Mouse (Mus musculus) heart, adult 2 months (tissue): Measurements from ENCODE around the gene Txk. TPM values are rescaled to one million over a fixed set of nuclear protein-coding genes. Genes with fewer than 3 reads are reported as not detected.

Source experiments
- DNase-seq, 2 experiments: peaks; one replicate each; pipeline ENCODE4 v3.0.0; 2021
- H3K27ac ChIP-seq: fragments of 200-600 bp; 2 replicates; pipeline ENCODE4 v1.8.1; 2022
- H3K27me3 ChIP-seq: fragments of 200-500 bp; 2 replicates; pipeline ENCODE4 v1.6.1; 2012; ENCODE audit warnings: mild to moderate bottlenecking, low read length, inconsistent platforms, mixed read lengths; ENCODE audit not compliant: control insufficient read depth, insufficient read depth
- H3K36me3 ChIP-seq: fragments of 200-500 bp; 2 replicates; pipeline ENCODE4 v1.6.1; 2012; ENCODE audit warnings: low read length, inconsistent platforms; ENCODE audit not compliant: control insufficient read depth, insufficient read depth
- H3K4me1 ChIP-seq: fragments of 200-500 bp; 2 replicates; pipeline ENCODE4 v1.6.1; 2011; ENCODE audit warnings: low read length; ENCODE audit not compliant: control insufficient read depth, insufficient read depth
- H3K4me3 ChIP-seq: fragments of 200-600 bp; 2 replicates; pipeline ENCODE4 v1.8.1; 2022
- H3K79me2 ChIP-seq: fragments of 200-500 bp; replicated peaks from 2 replicates; pipeline ENCODE4 v1.6.1; 2012; ENCODE audit warnings: mild to moderate bottlenecking, inconsistent platforms, low read length, moderate library complexity, mixed read lengths; ENCODE audit not compliant: control insufficient read depth, insufficient read depth
- H3K9ac ChIP-seq: fragments of 200-500 bp; 2 replicates; pipeline ENCODE4 v1.6.1; 2012; ENCODE audit warnings: low read depth, mild to moderate bottlenecking, control low read depth, inconsistent platforms, low read length, mixed read lengths
- CTCF ChIP-seq: fragments of 200-600 bp; IDR thresholded peaks from 2 replicates; pipeline ENCODE4 v1.8.1; 2022; ENCODE audit warnings: antibody characterized with exemption, mild to moderate bottlenecking, moderate library complexity
- EP300 ChIP-seq: fragments of 200-500 bp; IDR thresholded peaks from 2 replicates; pipeline ENCODE4 v1.6.1; 2011; ENCODE audit warnings: low read depth, low read length, control low read depth; ENCODE audit not compliant: insufficient read depth
- POLR2A ChIP-seq: fragments of 200-500 bp; IDR thresholded peaks from 2 replicates; pipeline ENCODE4 v1.6.1; 2011; ENCODE audit warnings: mild to moderate bottlenecking, low read depth, low read length, control low read depth; ENCODE audit not compliant: insufficient read depth
- WGBS: fragments of 180-500 bp; shearing (Covaris S2); methylation state at CpG from one replicate; pipeline ENCODE4 v1.1.7; 2018; 5-methylcytosine and 5-hydroxymethylcytosine counted together
- intact Hi-C: fragments of 180-260 bp; cut with DNase I; formaldehyde crosslinking; loops from one replicate; pipeline ENCODE4 v1.15.1; 2025
- polyA plus RNA-seq: library from polyadenylated mRNA; depleted of rRNA; stranded (reverse); fragments of >200 nt; gene quantifications from 2 replicates; pipeline ENCODE4 v1.2.3, GENCODE M21; 2012
- total RNA-seq, 2 experiments: library from RNA; stranded (reverse); gene quantifications; 2 replicates each; pipeline ENCODE4 v1.2.3; 2021

Gene Txk
- total and polyA plus RNA-seq, 3 experiments: 0.10 to 0.30 (median 0.18) TPM

DNA sequence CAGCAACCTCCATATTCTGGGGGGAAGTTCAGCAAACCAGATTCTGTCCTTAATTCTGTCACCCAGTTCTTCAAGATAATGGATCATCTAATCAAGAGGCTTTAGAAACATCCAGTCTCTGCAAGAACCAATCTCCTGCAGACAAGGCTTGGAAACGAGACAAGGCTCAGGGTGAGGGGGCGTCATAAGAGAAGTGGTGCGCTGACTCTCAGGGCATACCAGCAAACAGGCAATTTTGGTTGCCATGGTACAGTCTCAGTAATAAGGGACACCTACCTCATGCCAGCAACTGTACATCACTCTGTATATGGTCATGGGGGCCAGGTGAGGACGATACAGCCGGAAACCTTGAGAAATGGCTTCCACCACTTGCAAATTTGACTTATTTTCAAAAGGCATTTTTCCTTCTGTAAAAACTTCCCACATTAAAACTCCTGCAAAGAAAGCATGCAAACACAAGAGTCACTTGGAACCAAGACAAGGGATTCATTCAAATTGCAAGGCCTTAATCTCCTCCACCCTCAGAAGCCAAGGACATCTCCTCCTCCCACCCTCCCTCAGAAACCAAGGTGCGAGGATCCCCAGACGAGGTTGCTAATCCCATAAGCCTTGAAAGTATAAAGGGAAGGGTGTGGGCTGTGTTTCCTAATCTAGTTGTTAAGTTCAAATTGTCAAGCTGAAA, 53.6 kb downstream of the Txk start:
- 68% methylated on average over 7 of the region's 7 CpGs for WGBS
- Histone ChIP-seq H3K4me3 (no peak overlapping the region), H3K36me3 (no peaks in the 10 kb centered on the region), H3K27ac (no peak overlapping the region), H3K9ac (no peak overlapping the region), H3K4me1 (no peaks in the 10 kb centered on the region), H3K79me2 (no peaks in the 10 kb centered on the region), H3K27me3 (no peaks in the 10 kb centered on the region)
- DNase-seq: no peak
- TF ChIP-seq POLR2A (no peak), CTCF (no peak), EP300 (no peak)
- intact Hi-C loops: no loop called here

DNA sequence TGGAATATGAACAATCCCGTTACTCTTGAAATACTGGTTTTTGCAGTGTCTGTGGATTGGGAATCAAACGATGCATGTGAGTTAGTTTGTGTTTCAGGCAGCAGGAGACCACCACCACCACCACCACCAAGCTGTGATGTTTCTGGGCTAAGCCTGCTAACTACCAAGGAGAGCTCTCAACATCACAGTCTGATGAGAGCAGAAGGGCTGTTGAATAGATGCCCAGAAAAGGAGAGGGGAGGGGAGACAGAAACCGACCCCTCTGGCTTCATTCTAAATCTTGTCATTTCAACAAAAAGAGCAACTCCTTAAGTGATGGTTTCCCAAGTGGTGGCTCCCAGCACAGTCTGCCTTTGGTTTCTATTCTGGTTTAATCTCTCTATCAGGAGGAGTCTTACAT, 54.2 kb downstream of the Txk start:
- H3K4me1 ChIP-seq: no peaks in the 10 kb centered on the region
- no peak overlapping the region for H3K27ac ChIP-seq
- no peaks in the 10 kb centered on the region for H3K36me3 ChIP-seq
- H3K9ac ChIP-seq: no peak overlapping the region
- H3K27me3 ChIP-seq: no peaks in the 10 kb centered on the region
- no peak for DNase-seq
- TF ChIP-seq POLR2A: no peak
- intact Hi-C loops: no loop called here
- H3K4me3 ChIP-seq: no peak overlapping the region
- no peaks in the 10 kb centered on the region for H3K79me2 ChIP-seq
- 66% methylated on average over 3 of the region's 3 CpGs for WGBS

DNA sequence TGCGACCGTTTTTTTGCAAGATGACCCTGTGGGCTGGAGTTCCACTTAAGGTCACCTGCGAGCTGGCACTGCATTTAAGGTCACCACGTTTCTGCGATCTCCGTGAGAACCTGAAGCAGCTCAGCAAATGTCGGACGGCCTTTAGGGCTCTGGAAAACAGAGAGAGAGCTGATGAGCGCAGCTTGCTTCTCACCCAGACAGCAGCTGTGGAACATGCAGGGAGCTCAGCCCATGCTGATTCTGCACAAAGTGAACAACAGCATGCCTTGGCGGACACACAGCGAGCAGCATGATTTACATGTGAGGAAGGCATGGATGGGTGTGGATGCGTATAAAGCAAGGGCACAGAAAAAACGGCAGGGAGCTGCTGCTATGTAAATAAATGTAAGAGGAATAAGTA, 56.1 kb downstream of the Txk start:
- WGBS: 88% methylated on average over 13 of the region's 13 CpGs
- H3K27me3 ChIP-seq: no peaks in the 10 kb centered on the region
- no peak overlapping the region for H3K9ac ChIP-seq
- no peak overlapping the region for H3K27ac ChIP-seq
- intact Hi-C loops: no loop called here
- no peak for DNase-seq
- no peaks in the 10 kb centered on the region for H3K79me2 ChIP-seq
- no peak overlapping the region for H3K4me3 ChIP-seq
- H3K4me1 ChIP-seq: no peaks in the 10 kb centered on the region
- TF ChIP-seq POLR2A (no peak), EP300 (no peak), CTCF (no peak)
- no peaks in the 10 kb centered on the region for H3K36me3 ChIP-seq

DNA sequence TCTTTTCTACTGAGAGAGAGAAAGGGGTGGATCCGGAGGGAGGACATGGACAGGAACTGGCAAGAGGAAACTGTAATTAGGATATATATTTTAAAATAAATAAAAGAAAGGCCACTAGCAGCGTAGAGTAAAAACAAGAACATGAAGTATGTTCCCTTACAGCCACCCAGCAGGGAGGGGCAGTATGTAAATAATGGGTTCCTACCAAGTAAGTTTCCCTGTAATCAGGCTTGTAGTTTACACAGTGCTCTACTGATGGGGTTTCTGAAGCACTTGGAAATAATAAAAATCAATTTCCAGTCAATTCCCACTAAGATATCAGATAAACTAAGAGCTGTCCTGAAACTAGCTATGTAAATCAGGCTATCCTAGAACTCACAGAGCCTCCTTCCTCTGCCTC, 57.9 kb downstream of the Txk start:
- H3K27me3 ChIP-seq: no peaks in the 10 kb centered on the region
- DNase-seq: no peak
- no peaks in the 10 kb centered on the region for H3K79me2 ChIP-seq
- TF ChIP-seq POLR2A (no peak), EP300 (no peak), CTCF (no peak)
- H3K27ac ChIP-seq: no peak overlapping the region
- H3K4me1 ChIP-seq: no peaks in the 10 kb centered on the region
- intact Hi-C loops: no loop called here
- H3K4me3 ChIP-seq: no peak overlapping the region
- H3K36me3 ChIP-seq: no peaks in the 10 kb centered on the region
- 57% methylated on average over 2 of the region's 2 CpGs for WGBS
- H3K9ac ChIP-seq: no peak overlapping the region

DNA sequence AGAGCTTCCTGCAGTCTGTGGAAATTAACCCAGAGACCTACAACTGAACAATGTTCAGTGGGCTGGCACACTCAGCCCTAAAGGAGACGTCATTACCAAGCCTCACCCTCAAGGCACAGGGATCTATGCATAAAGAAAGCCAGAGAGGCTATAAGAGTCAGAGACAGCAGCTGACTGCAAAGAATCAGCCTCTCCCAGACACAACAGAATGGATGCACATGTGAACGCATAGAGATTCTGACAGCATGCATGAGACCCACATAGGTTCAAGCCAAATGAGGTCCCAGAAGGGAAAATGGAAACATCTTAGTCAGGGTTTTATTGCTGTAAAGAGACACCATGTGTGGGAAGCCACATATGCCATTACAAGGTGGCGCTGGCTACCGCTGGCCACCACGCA, 62.1 kb downstream of the Txk start:
- TF ChIP-seq POLR2A: no peak
- TF ChIP-seq EP300: no peak
- no peak for TF ChIP-seq CTCF
- Histone ChIP-seq H3K27ac (no peak overlapping the region), H3K79me2 (no peaks in the 10 kb centered on the region), H3K4me1 (no peaks in the 10 kb centered on the region), H3K9ac (no peak overlapping the region), H3K36me3 (no peaks in the 10 kb centered on the region), H3K4me3 (no peak overlapping the region), H3K27me3 (no peaks in the 10 kb centered on the region)
- intact Hi-C loops: no loop called here
- no peak for DNase-seq
- WGBS: 95% methylated on average over 5 of the region's 5 CpGs

DNA sequence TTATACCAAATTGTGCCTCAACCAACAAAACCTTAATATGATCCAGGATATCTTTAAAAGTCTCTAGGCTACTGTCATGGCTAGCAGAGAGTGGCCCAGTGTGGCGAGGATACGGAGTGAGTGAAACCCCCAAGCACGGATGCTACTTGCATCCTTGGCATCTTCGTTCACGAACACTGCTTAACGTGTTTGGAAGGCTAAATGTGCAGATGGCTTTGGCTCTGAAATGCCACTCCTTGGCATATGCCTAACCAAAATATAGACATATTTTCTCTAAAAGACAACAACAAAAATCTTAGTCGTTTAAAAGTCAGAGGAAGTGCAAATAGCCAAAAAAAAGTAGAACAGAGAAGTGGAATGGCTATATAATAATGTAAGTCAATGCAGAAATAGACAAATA, 63.0 kb downstream of the Txk start:
- no peak for DNase-seq
- Histone ChIP-seq H3K4me1 (no peaks in the 10 kb centered on the region), H3K27me3 (no peaks in the 10 kb centered on the region), H3K79me2 (no peaks in the 10 kb centered on the region), H3K27ac (no peak overlapping the region), H3K4me3 (no peak overlapping the region), H3K9ac (no peak overlapping the region), H3K36me3 (no peaks in the 10 kb centered on the region)
- TF ChIP-seq CTCF (no peak), EP300 (no peak), POLR2A (no peak)
- intact Hi-C loops: no loop called here
- WGBS: 88% methylated on average over 7 of the region's 7 CpGs

DNA sequence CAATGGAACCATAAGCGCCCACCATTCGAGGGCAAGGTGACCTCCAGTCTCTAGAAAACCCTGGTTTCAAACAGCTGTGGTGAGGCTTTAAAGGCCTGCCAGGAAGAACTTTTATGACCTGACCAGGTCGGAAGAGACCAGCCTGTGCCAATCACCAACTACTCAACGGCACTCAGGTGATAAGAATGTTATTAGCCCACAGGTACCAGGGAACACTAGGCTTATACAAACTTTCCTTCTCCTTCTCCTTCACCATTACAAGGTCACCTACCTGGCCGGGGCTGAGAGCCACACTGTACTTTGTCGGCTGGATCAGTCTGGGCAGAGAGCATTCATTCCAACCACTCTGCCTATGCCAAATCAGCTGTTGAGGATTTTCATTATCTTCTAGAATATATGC, 71.1 kb downstream of the Txk start:
- Histone ChIP-seq H3K79me2 (no peaks in the 10 kb centered on the region), H3K36me3 (no peaks in the 10 kb centered on the region), H3K4me1 (no peaks in the 10 kb centered on the region), H3K9ac (no peak overlapping the region), H3K4me3 (no peak overlapping the region), H3K27me3 (no peaks in the 10 kb centered on the region), H3K27ac (no peak overlapping the region)
- TF ChIP-seq POLR2A: no peak
- TF ChIP-seq EP300: no peak
- TF ChIP-seq CTCF: no peak
- intact Hi-C loops: no loop called here
- 68% methylated on average over 6 of the region's 6 CpGs for WGBS
- no peak for DNase-seq
